Mouse (Mus musculus): ENCODE measurements around the gene Cd59a. TPM values are rescaled to one million over a fixed set of nuclear protein-coding genes. Genes with fewer than 3 reads are reported as not detected.

Gene Cd59a
- polyA plus RNA-seq, 1 experiment from 2014 or later, result 31.7 TPM

DNA sequence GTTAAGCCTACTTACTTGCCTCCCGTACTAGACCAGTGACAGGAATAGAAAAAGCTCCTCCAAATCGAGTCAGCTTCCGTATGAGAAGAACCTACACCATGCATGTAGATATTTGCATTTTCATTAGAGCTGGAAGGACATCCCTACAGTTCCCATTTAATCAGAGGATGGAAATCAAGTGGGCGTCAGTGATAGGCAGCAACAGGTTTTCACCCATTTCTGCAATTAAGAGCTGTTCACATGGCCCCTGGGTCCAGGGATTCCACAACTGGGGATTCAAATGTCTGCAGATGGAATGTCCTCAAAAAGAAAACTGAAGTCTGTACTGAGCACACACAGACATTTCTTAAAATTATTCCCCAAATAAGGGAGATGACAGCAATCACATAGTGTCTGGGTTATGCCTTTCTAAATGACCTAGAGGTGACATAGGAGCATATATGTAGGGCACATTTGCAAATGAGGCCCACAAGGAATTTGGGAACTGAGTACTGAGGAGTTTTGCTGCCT, 68.4 kb downstream of the Cd59a start:
- no peak overlapping the region for H3K9ac ChIP-seq (ENCODE audit: low read depth, low read length)
- H3K27ac ChIP-seq (ENCODE audit: low read depth, low read length), result no peak overlapping the region
- no peaks in the 10 kb centered on the region for H3K9me3 ChIP-seq (ENCODE audit: control insufficient read depth, low read length)
- H3K4me3 ChIP-seq (ENCODE audit: low read depth, low read length), result no peak overlapping the region
- no peaks in the 10 kb centered on the region for H3K4me1 ChIP-seq (replicated peaks; ENCODE audit: control insufficient read depth, insufficient read depth, low read length)
- no peaks in the 10 kb centered on the region for H3K36me3 ChIP-seq (ENCODE audit: control insufficient read depth, insufficient read depth, low read length)
- no peak for DNase-seq (ENCODE audit: low spot score)
- no peak overlapping the region for H3K4me2 ChIP-seq (replicated peaks; ENCODE audit: low read depth, low read length)
- WGBS, result 90% methylated on average over 4 of the region's 4 CpGs
- ATAC-seq (ENCODE audit: low FRiP score), result no peak
- H3K27me3 ChIP-seq (ENCODE audit: control insufficient read depth, insufficient read depth, low read length), result no peaks in the 10 kb centered on the region

Other genes starting within 250 kb of the Cd59a start
- gene Lmo2, start 137.8 kb upstream of the Cd59a start, polyA plus RNA-seq (2014; fragmentation: Nextera tagmentation; extraction: Ambion mirVana), result 21.3 and 23.9 TPM in 2 replicates
- gene Fbxo3, start 68.1 kb upstream of the Cd59a start, polyA plus RNA-seq (2014; fragmentation: Nextera tagmentation; extraction: Ambion mirVana), result 59.9 and 61.4 TPM in 2 replicates
- gene 4931422A03Rik, start 67.4 kb upstream of the Cd59a start, polyA plus RNA-seq (2014; fragmentation: Nextera tagmentation; extraction: Ambion mirVana), result 1.9 and 2.5 TPM in 2 replicates
- gene Gm10912, start 30.0 kb upstream of the Cd59a start, polyA plus RNA-seq (2014; fragmentation: Nextera tagmentation; extraction: Ambion mirVana), result not detected in 2 replicates
- gene Gm10799, start 27.3 kb upstream of the Cd59a start, polyA plus RNA-seq (2014; fragmentation: Nextera tagmentation; extraction: Ambion mirVana), result not detected in 2 replicates
- 4.3 and 4.8 TPM in 2 replicates for gene Cd59b, start 26.0 kb upstream of the Cd59a start, polyA plus RNA-seq (2014; fragmentation: Nextera tagmentation; extraction: Ambion mirVana)
- 0.18 TPM in 1 of 2 replicates, not detected in the other for gene A930018P22Rik, start 27.0 kb downstream of the Cd59a start, polyA plus RNA-seq (2014; fragmentation: Nextera tagmentation; extraction: Ambion mirVana)

Measured in hindbrain, embryonic 11.5 days (tissue).